Mouse (Mus musculus) intestine, embryonic 14.5 days (tissue): Measurements from ENCODE around the gene Samd7. TPM values are rescaled to one million over a fixed set of nuclear protein-coding genes. Genes with fewer than 3 reads are reported as not detected.

Source experiments
- ATAC-seq: fragments of 200-750 bp; cut with Nextera tagmentation; replicated peaks from 2 replicates; pipeline ENCODE4 v1.8.0; 2017; ENCODE audit warnings: low read depth, moderate number of reproducible peaks, moderate TSS enrichment, moderate library complexity; ENCODE audit not compliant: low FRiP score, low TSS enrichment
- DNase-seq: peaks from one replicate; pipeline ENCODE4 v3.0.0-alpha.2; 2018; ENCODE audit warnings: low spot score
- H3K27ac ChIP-seq: fragments of 300-500 bp; sonication (generic); 2 replicates; pipeline ENCODE4 v1.5.1; 2014; ENCODE audit warnings: low read depth, mild to moderate bottlenecking, control low read depth
- H3K27me3 ChIP-seq: fragments of 300-500 bp; sonication (generic); replicated peaks from 2 replicates; pipeline ENCODE4 v1.6.1; 2014; ENCODE audit warnings: low read length, control low read depth; ENCODE audit not compliant: control insufficient read depth, insufficient read depth
- H3K36me3 ChIP-seq: fragments of 300-500 bp; sonication (generic); 2 replicates; pipeline ENCODE4 v1.6.1; 2014; ENCODE audit warnings: low read length, control low read depth; ENCODE audit not compliant: control insufficient read depth, insufficient read depth
- H3K4me1 ChIP-seq: fragments of 300-500 bp; sonication (generic); replicated peaks from 2 replicates; pipeline ENCODE4 v1.6.1; 2014; ENCODE audit warnings: low read length, control low read depth, mixed read lengths; ENCODE audit not compliant: control insufficient read depth, insufficient read depth
- H3K4me2 ChIP-seq: fragments of 300-500 bp; sonication (generic); 2 replicates; pipeline ENCODE4 v1.6.1; 2014; ENCODE audit warnings: low read length
- H3K4me3 ChIP-seq: fragments of 300-500 bp; sonication (generic); 2 replicates; pipeline ENCODE4 v1.5.1; 2014; ENCODE audit warnings: low read depth, low read length, control low read depth, mixed read lengths
- H3K9ac ChIP-seq: fragments of 300-500 bp; sonication (generic); 2 replicates; pipeline ENCODE4 v1.6.1; 2014; ENCODE audit warnings: mild to moderate bottlenecking, low read length
- H3K9me3 ChIP-seq: fragments of 300-500 bp; sonication (generic); 2 replicates; pipeline ENCODE4 v1.6.1; 2016; ENCODE audit warnings: low read length, control low read depth; ENCODE audit not compliant: control insufficient read depth
- WGBS: fragments of 180-500 bp; shearing (Covaris S2); extraction: QIAGEN DNeasy Blood & Tissue Kit; methylation state at CpG from one replicate; pipeline ENCODE4 v1.1.7; 2014; 5-methylcytosine and 5-hydroxymethylcytosine counted together
- polyA plus RNA-seq: library from polyadenylated mRNA; unstranded; fragments of >200 nt; fragmentation: Nextera tagmentation; extraction: Ambion mirVana; gene quantifications from 2 replicates; pipeline ENCODE4 v1.2.1, GENCODE M21; 2014

Samd7 gene
- polyA plus RNA-seq, 1 experiment from 2014 or later: not detected

- WGBS: 88% methylated on average over 3 of the region's 3 CpGs
- no peak for ATAC-seq
Measured at GRCm38 (mm10) chr3:30802171-30802570, 56.1 kb downstream of the Samd7 start.

GRCm38 (mm10) chr3:30812881-30813280 is 66.8 kb downstream of the Samd7 start:
- H3K4me3 ChIP-seq: no peak overlapping the region
- H3K9me3 ChIP-seq: no peaks in the 10 kb centered on the region
- H3K27me3 ChIP-seq: no peaks in the 10 kb centered on the region
- DNase-seq (no peak), ATAC-seq (no peak)
- 72% methylated on average over 3 of the region's 3 CpGs for WGBS
- no peak overlapping the region for H3K27ac ChIP-seq
- no peak overlapping the region for H3K4me2 ChIP-seq
- H3K4me1 ChIP-seq: no peaks in the 10 kb centered on the region
- H3K36me3 ChIP-seq: peaks cover 75% of the 10 kb centered on the region
- no peak overlapping the region for H3K9ac ChIP-seq

More at GRCm38 (mm10) chr3:30802171-30802570, 56.1 kb downstream of the Samd7 start:
- Histone ChIP-seq H3K27ac (no peak overlapping the region), H3K9me3 (no peaks in the 10 kb centered on the region), H3K4me1 (no peaks in the 10 kb centered on the region), H3K36me3 (peaks cover 55% of the 10 kb centered on the region), H3K4me3 (no peak overlapping the region), H3K27me3 (no peaks in the 10 kb centered on the region), H3K9ac (no peak overlapping the region), H3K4me2 (no peak overlapping the region)
- no peak for DNase-seq

Other genes starting within 250 kb of the Samd7 start
- gene Mecom, start 198.3 kb upstream of the Samd7 start, polyA plus RNA-seq: 15.2 and 17.6 TPM in 2 replicates
- 0.09 and 0.23 TPM in 2 replicates for gene Actrt3, start 146.4 kb upstream of the Samd7 start, polyA plus RNA-seq
- 26.7 and 28.7 TPM in 2 replicates for gene Mynn, start 144.2 kb upstream of the Samd7 start, polyA plus RNA-seq
- gene Lrriq4, start 101.8 kb upstream of the Samd7 start, polyA plus RNA-seq: not detected in 2 replicates
- gene Lrrc34, start 98.4 kb upstream of the Samd7 start, polyA plus RNA-seq: 0.49 and 0.60 TPM in 2 replicates
- gene Lrrc31, start 46.5 kb upstream of the Samd7 start, polyA plus RNA-seq: 0.20 and 0.66 TPM in 2 replicates
- 73.9 and 76.5 TPM in 2 replicates for gene Sec62, start 46.6 kb downstream of the Samd7 start, polyA plus RNA-seq
- gene Gpr160, start 109.7 kb downstream of the Samd7 start, polyA plus RNA-seq: 4.0 TPM in 2 replicates
- gene Phc3, start 223.1 kb downstream of the Samd7 start, polyA plus RNA-seq: 8.8 and 9.1 TPM in 2 replicates
- gene Prkci, start 249.5 kb downstream of the Samd7 start, polyA plus RNA-seq: 48.0 and 51.8 TPM in 2 replicates